Mouse (Mus musculus): ENCODE results near the gene Ajm1.

DNA sequence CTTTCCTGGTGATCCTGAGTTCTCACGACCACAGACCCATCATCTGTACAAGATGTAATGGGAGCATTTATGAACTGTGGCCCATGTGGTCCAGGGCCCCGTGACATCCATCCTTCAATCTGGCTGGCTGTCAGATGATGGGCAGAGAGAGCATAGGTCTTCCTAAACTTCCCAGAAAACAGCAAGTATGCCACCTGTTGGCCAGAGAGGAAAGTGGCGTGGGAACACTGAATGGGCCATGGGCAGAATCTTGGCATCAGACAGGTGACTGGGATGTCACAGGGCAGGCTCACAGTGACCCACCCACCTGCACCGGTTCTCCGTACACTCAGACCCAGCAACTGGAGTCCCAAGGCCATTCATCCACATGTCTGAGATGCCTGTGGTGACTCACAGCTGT lies 30.4 kb downstream of the Ajm1 start:
- peak; percentile 63; the same call in 1 of the 2 replicates for TF ChIP-seq CTCF (IDR thresholded peaks at IDR 0.05; ENCODE audit: extremely low read depth, insufficient read length, insufficient replicate concordance, low read depth, low read length)
- TF ChIP-seq POLR2A (IDR thresholded peaks at IDR 0.05; ENCODE audit: low read depth, low read length): no peak

Data from small intestine, adult 2 months (tissue).